Mouse (Mus musculus): Measurements from ENCODE around the gene Pfkfb1.

Pfkfb1 gene

GRCm38 (mm10) chrX:150677505-150677904 is 89.5 kb downstream of the Pfkfb1 start:
- no peak for DNase-seq (ENCODE audit: low read depth, low spot score)
